Mouse (Mus musculus): ENCODE results near the gene Cep135. TPM values are rescaled to one million over a fixed set of nuclear protein-coding genes. Genes with fewer than 3 reads are reported as not detected.

The Cep135 gene
- polyA plus RNA-seq, 1 experiment, result 1.1 TPM

- H3K79me2 ChIP-seq (ENCODE audit: control insufficient read depth, insufficient read depth), result no peaks in the 10 kb centered on the region
- H3K36me3 ChIP-seq (ENCODE audit: control insufficient read depth, insufficient read depth), result no peaks in the 10 kb centered on the region
- TF ChIP-seq CEBPB (IDR thresholded peaks at IDR 0.05; ENCODE audit: insufficient read depth, poor library complexity, severe bottlenecking) (no peak), TCF3 (IDR thresholded peaks at IDR 0.05; ENCODE audit: insufficient read length, low read depth) (no peak), MYOD1 (IDR thresholded peaks at IDR 0.05; ENCODE audit: control insufficient read depth in 1 of 3, insufficient read length in 2 of 3, low read depth in 2 of 3) (no peak), USF1 (IDR thresholded peaks at IDR 0.05; ENCODE audit: low read depth) (no peak), POLR2A (IDR thresholded peaks at IDR 0.05; ENCODE audit: insufficient read length, low read depth) (no peak), REST (IDR thresholded peaks at IDR 0.05; ENCODE audit: insufficient read depth, insufficient read length) (no peak), MAX (IDR thresholded peaks at IDR 0.05; ENCODE audit: low read depth) (no peak), SRF (IDR thresholded peaks at IDR 0.05; ENCODE audit: control insufficient read depth, insufficient read length, low read depth) (no peak), POLR2AphosphoS2 (IDR thresholded peaks at IDR 0.05; ENCODE audit: insufficient read length, low read depth) (no peak), TCF12 (IDR thresholded peaks at IDR 0.05; ENCODE audit: insufficient read depth, poor library complexity, severe bottlenecking) (no peak), MYOG (IDR thresholded peaks at IDR 0.05; ENCODE audit: control insufficient read depth in 1 of 3, insufficient read depth in 1 of 3, insufficient read length in 2 of 3, low read depth in 2 of 3) (no peak), E2F4 (IDR thresholded peaks at IDR 0.05; ENCODE audit: insufficient read depth) (no peak)
- H3K27me3 ChIP-seq (ENCODE audit: control insufficient read depth, insufficient read depth, insufficient read length), result no peaks in the 10 kb centered on the region
- peak overlapping the region; percentile 89 for H3K4me2 ChIP-seq (ENCODE audit: low read depth)
- H3K4me3 ChIP-seq, result peak overlapping the region; percentile 28
- peak overlapping the region; percentile 14 for H3ac ChIP-seq (ENCODE audit: control insufficient read depth, insufficient read length)
These were observed 69.8 kb downstream of the Cep135 start for GRCm38 (mm10) chr5:76658084-76658934.

GRCm38 (mm10) chr5:76659958-76660635 is 71.6 kb downstream of the Cep135 start:
- no peak overlapping the region for H3ac ChIP-seq (ENCODE audit: control insufficient read depth, insufficient read length)
- H3K79me2 ChIP-seq (ENCODE audit: control insufficient read depth, insufficient read depth), result no peaks in the 10 kb centered on the region
- no peak overlapping the region for H3K4me3 ChIP-seq

GRCm38 (mm10) chr5:76661310-76661709 is 72.8 kb downstream of the Cep135 start:
- H3K36me3 ChIP-seq (ENCODE audit: control insufficient read depth, insufficient read depth), result no peaks in the 10 kb centered on the region
- no peaks in the 10 kb centered on the region for H3K27me3 ChIP-seq (ENCODE audit: control insufficient read depth, insufficient read depth, insufficient read length)
- no peaks in the 10 kb centered on the region for H3K79me2 ChIP-seq (ENCODE audit: control insufficient read depth, insufficient read depth)
- no peak overlapping the region for H3ac ChIP-seq (ENCODE audit: control insufficient read depth, insufficient read length)
- H3K4me2 ChIP-seq (ENCODE audit: low read depth), result no peak overlapping the region
- TF ChIP-seq POLR2AphosphoS2 (IDR thresholded peaks at IDR 0.05; ENCODE audit: insufficient read length, low read depth), result no peak
- no peak for TF ChIP-seq SRF (IDR thresholded peaks at IDR 0.05; ENCODE audit: control insufficient read depth, insufficient read length, low read depth)
- TF ChIP-seq CEBPB (IDR thresholded peaks at IDR 0.05; ENCODE audit: insufficient read depth, poor library complexity, severe bottlenecking), result no peak
- no peak for TF ChIP-seq USF1 (IDR thresholded peaks at IDR 0.05; ENCODE audit: low read depth)
- TF ChIP-seq MYOD1 (IDR thresholded peaks at IDR 0.05; ENCODE audit: control insufficient read depth in 1 of 3, insufficient read length in 2 of 3, low read depth in 2 of 3), result no peak
- TF ChIP-seq MYOG (IDR thresholded peaks at IDR 0.05; ENCODE audit: control insufficient read depth in 1 of 3, insufficient read depth in 1 of 3, insufficient read length in 2 of 3, low read depth in 2 of 3), result no peak
- no peak for TF ChIP-seq TCF12 (IDR thresholded peaks at IDR 0.05; ENCODE audit: insufficient read depth, poor library complexity, severe bottlenecking)
- TF ChIP-seq POLR2A (IDR thresholded peaks at IDR 0.05; ENCODE audit: insufficient read length, low read depth), result no peak
- TF ChIP-seq MAX (IDR thresholded peaks at IDR 0.05; ENCODE audit: low read depth), result no peak
- TF ChIP-seq TCF3 (IDR thresholded peaks at IDR 0.05; ENCODE audit: insufficient read length, low read depth), result no peak
- no peak for TF ChIP-seq REST (IDR thresholded peaks at IDR 0.05; ENCODE audit: insufficient read depth, insufficient read length)
- no peak for TF ChIP-seq E2F4 (IDR thresholded peaks at IDR 0.05; ENCODE audit: insufficient read depth)
- H3K4me3 ChIP-seq, result no peak overlapping the region

More at GRCm38 (mm10) chr5:76659958-76660635, 71.6 kb downstream of the Cep135 start:
- H3K36me3 ChIP-seq (ENCODE audit: control insufficient read depth, insufficient read depth), result no peaks in the 10 kb centered on the region
- H3K27me3 ChIP-seq (ENCODE audit: control insufficient read depth, insufficient read depth, insufficient read length), result no peaks in the 10 kb centered on the region
- H3K4me2 ChIP-seq (ENCODE audit: low read depth), result no peak overlapping the region
- TF ChIP-seq SRF (IDR thresholded peaks at IDR 0.05; ENCODE audit: control insufficient read depth, insufficient read length, low read depth), result no peak
- no peak for TF ChIP-seq E2F4 (IDR thresholded peaks at IDR 0.05; ENCODE audit: insufficient read depth)
- TF ChIP-seq TCF12 (IDR thresholded peaks at IDR 0.05; ENCODE audit: insufficient read depth, poor library complexity, severe bottlenecking), result no peak
- no peak for TF ChIP-seq MYOD1 (IDR thresholded peaks at IDR 0.05; ENCODE audit: control insufficient read depth in 1 of 3, insufficient read length in 2 of 3, low read depth in 2 of 3)
- no peak for TF ChIP-seq TCF3 (IDR thresholded peaks at IDR 0.05; ENCODE audit: insufficient read length, low read depth)
- TF ChIP-seq REST (IDR thresholded peaks at IDR 0.05; ENCODE audit: insufficient read depth, insufficient read length), result no peak
- no peak for TF ChIP-seq MAX (IDR thresholded peaks at IDR 0.05; ENCODE audit: low read depth)
- TF ChIP-seq POLR2A (IDR thresholded peaks at IDR 0.05; ENCODE audit: insufficient read length, low read depth), result no peak
- TF ChIP-seq USF1 (IDR thresholded peaks at IDR 0.05; ENCODE audit: low read depth), result no peak
- TF ChIP-seq POLR2AphosphoS2 (IDR thresholded peaks at IDR 0.05; ENCODE audit: insufficient read length, low read depth), result no peak
- TF ChIP-seq MYOG (IDR thresholded peaks at IDR 0.05; ENCODE audit: control insufficient read depth in 1 of 3, insufficient read depth in 1 of 3, insufficient read length in 2 of 3, low read depth in 2 of 3), result no peak
- TF ChIP-seq CEBPB (IDR thresholded peaks at IDR 0.05; ENCODE audit: insufficient read depth, poor library complexity, severe bottlenecking), result no peak

- Histone ChIP-seq H3K36me3 (ENCODE audit: control insufficient read depth, insufficient read depth) (no peaks in the 10 kb centered on the region), H3K4me3 (no peak overlapping the region), H3K27me3 (ENCODE audit: control insufficient read depth, insufficient read depth, insufficient read length) (no peaks in the 10 kb centered on the region), H3K79me2 (ENCODE audit: control insufficient read depth, insufficient read depth) (no peaks in the 10 kb centered on the region), H3K4me2 (ENCODE audit: low read depth) (no peak overlapping the region), H3ac (ENCODE audit: control insufficient read depth, insufficient read length) (no peak overlapping the region)
- TF ChIP-seq MYOG (IDR thresholded peaks at IDR 0.05; ENCODE audit: control insufficient read depth in 1 of 3, insufficient read depth in 1 of 3, insufficient read length in 2 of 3, low read depth in 2 of 3) (no peak), REST (IDR thresholded peaks at IDR 0.05; ENCODE audit: insufficient read depth, insufficient read length) (no peak), MAX (IDR thresholded peaks at IDR 0.05; ENCODE audit: low read depth) (no peak), TCF12 (IDR thresholded peaks at IDR 0.05; ENCODE audit: insufficient read depth, poor library complexity, severe bottlenecking) (no peak), E2F4 (IDR thresholded peaks at IDR 0.05; ENCODE audit: insufficient read depth) (no peak), SRF (IDR thresholded peaks at IDR 0.05; ENCODE audit: control insufficient read depth, insufficient read length, low read depth) (no peak), MYOD1 (IDR thresholded peaks at IDR 0.05; ENCODE audit: control insufficient read depth in 1 of 3, insufficient read length in 2 of 3, low read depth in 2 of 3) (no peak), TCF3 (IDR thresholded peaks at IDR 0.05; ENCODE audit: insufficient read length, low read depth) (no peak), USF1 (IDR thresholded peaks at IDR 0.05; ENCODE audit: low read depth) (no peak), CEBPB (IDR thresholded peaks at IDR 0.05; ENCODE audit: insufficient read depth, poor library complexity, severe bottlenecking) (no peak), POLR2A (IDR thresholded peaks at IDR 0.05; ENCODE audit: insufficient read length, low read depth) (no peak), POLR2AphosphoS2 (IDR thresholded peaks at IDR 0.05; ENCODE audit: insufficient read length, low read depth) (no peak)
These were observed 76.4 kb downstream of the Cep135 start for GRCm38 (mm10) chr5:76664936-76665335.
